In the genomic region with DNA sequence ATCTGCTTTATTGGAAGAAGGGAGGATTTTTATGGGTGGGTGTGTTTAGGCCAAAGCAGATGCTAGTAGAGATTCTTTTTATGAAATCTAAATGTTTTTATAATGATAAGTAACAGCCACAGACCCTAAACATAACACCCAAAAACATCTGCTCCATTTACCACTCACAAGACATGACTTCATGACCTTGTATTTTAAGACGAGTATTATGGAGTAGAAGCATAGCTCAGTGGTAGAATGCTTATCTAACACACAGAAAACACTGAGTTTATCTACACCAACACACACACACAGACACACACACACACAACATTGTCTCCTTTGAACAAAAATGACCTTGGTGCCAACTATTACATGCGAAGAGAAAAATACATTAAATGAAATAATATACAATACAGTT, we compare ENCODE assay signal across 23 mouse cellular contexts. TPM values are rescaled to one million over a fixed set of nuclear protein-coding genes. Genes with fewer than 3 reads are reported as not detected.
"Had no signal": no experiment of that assay in that cellular context is flagged by ENCODE, and none has a peak within 500 bp of the region (broad histone marks: within the 10 kb centered on the region; RNA-seq: fewer than 3 reads in every experiment).

No protein-coding gene starts in this region.

- ATAC-seq: inflammation-experienced regulatory T-cells, adult 6 months; intestine, postnatal 0 days; midbrain, embryonic 16.5 days had no signal

- DNase-seq: kidney, adult 2 months; kidney, postnatal 36 days; layer of hippocampus, postnatal 36 days; lung, adult 18-20 months; lung, postnatal 10 days; lung, postnatal 36 days; retina, postnatal 1 day; right cerebral cortex, postnatal 25 days; thymus, adult 2 months; thymus, postnatal 14 days; thymus, postnatal 4 days had no signal

- H3K9ac ChIP-seq: lung, embryonic 15.5 days; midbrain, embryonic 12.5 days; neural tube, embryonic 13.5 days had no signal

- H3K36me3 ChIP-seq: lung, embryonic 15.5 days; midbrain, embryonic 12.5 days; neural tube, embryonic 13.5 days had no signal

- H3K27me3 ChIP-seq: lung, embryonic 15.5 days; midbrain, embryonic 12.5 days; neural tube, embryonic 13.5 days had no signal

- H3K4me1 ChIP-seq: neural tube, embryonic 13.5 days had no signal

- H3K9me3 ChIP-seq: lung, embryonic 15.5 days; midbrain, embryonic 12.5 days; neural tube, embryonic 13.5 days had no signal

- H3K27ac ChIP-seq: kidney, postnatal 0 days; left cerebral cortex, adult 2 months; lung, embryonic 15.5 days; midbrain, embryonic 12.5 days; neural tube, embryonic 13.5 days; stomach, postnatal 0 days had no signal

- H3K4me3 ChIP-seq: left cerebral cortex, adult 2 months; lung, embryonic 15.5 days; midbrain, embryonic 12.5 days; myocyte; neural tube, embryonic 13.5 days had no signal

- H3K4me2 ChIP-seq: lung, embryonic 15.5 days; midbrain, embryonic 12.5 days; neural tube, embryonic 13.5 days had no signal

RNA-seq across cellular contexts. Expression of a gene that starts 7.0 kb away (rescaled TPM):
- polyA plus RNA-seq: inflammation-experienced regulatory T-cells, adult 6 months; limb, embryonic 11.5 days; midbrain, embryonic 12.5 days; midbrain, embryonic 16.5 days; neural tube, embryonic 13.5 days; spleen, adult 2 months; thymus, adult 2 months had no signal
